Mouse (Mus musculus) embryonic facial prominence, embryonic 11.5 days (tissue): Measurements from ENCODE around the gene Mynn. TPM values are rescaled to one million over a fixed set of nuclear protein-coding genes. Genes with fewer than 3 reads are reported as not detected.
"Not testable (repeated sequence)": the region's sequence is repeated elsewhere in the genome, so short reads cannot be mapped to it uniquely, and the experiment has no call there.

Experiments used
- ATAC-seq: fragments of 200-750 bp; cut with Nextera tagmentation; replicated peaks from 2 replicates; pipeline ENCODE4 v1.8.0; 2017; ENCODE audit warnings: low read depth; ENCODE audit not compliant: insufficient number of reproducible peaks, low FRiP score, low TSS enrichment
- DNase-seq: peaks from one replicate; pipeline ENCODE4 v3.0.0-alpha.2; 2015; ENCODE audit warnings: low spot score
- H3K27ac ChIP-seq: fragments of 300-500 bp; sonication (generic); replicated peaks from 2 replicates; pipeline ENCODE4 v1.5.1; 2014; ENCODE audit warnings: mild to moderate bottlenecking, low read depth, low read length, control low read depth
- H3K27me3 ChIP-seq: fragments of 300-500 bp; sonication (generic); 2 replicates; pipeline ENCODE4 v1.6.1; 2014; ENCODE audit warnings: mild to moderate bottlenecking, low read length, moderate library complexity, mixed read lengths; ENCODE audit not compliant: control insufficient read depth, insufficient read depth
- H3K36me3 ChIP-seq: fragments of 300-500 bp; sonication (generic); replicated peaks from 2 replicates; pipeline ENCODE4 v1.6.1; 2014; ENCODE audit warnings: low read depth, mild to moderate bottlenecking, low read length, moderate library complexity, mixed read lengths; ENCODE audit not compliant: control insufficient read depth, insufficient read depth
- H3K4me1 ChIP-seq: fragments of 300-500 bp; sonication (generic); 2 replicates; pipeline ENCODE4 v1.6.1; 2014; ENCODE audit warnings: low read length, mixed read lengths; ENCODE audit not compliant: control insufficient read depth, insufficient read depth
- H3K4me2 ChIP-seq: fragments of 300-500 bp; sonication (generic); 2 replicates; pipeline ENCODE4 v1.6.1; 2014; ENCODE audit warnings: low read depth, mild to moderate bottlenecking, control low read depth, low read length, moderate library complexity
- H3K4me3 ChIP-seq: fragments of 300-500 bp; sonication (generic); 2 replicates; pipeline ENCODE4 v1.5.1; 2014; ENCODE audit warnings: low read depth, low read length, control low read depth
- H3K9ac ChIP-seq: fragments of 300-500 bp; sonication (generic); replicated peaks from 2 replicates; pipeline ENCODE4 v1.6.1; 2014; ENCODE audit warnings: mild to moderate bottlenecking, control low read depth, low read length
- H3K9me3 ChIP-seq: fragments of 300-500 bp; sonication (generic); replicated peaks from 2 replicates; pipeline ENCODE4 v1.6.1; 2016; ENCODE audit warnings: mild to moderate bottlenecking, low read length, inconsistent platforms, mixed read lengths; ENCODE audit not compliant: control insufficient read depth
- WGBS: fragments of 180-500 bp; shearing (Covaris S2); extraction: QIAGEN DNeasy Blood & Tissue Kit; methylation state at CpG from one replicate; pipeline ENCODE4 v1.1.7; 2014; 5-methylcytosine and 5-hydroxymethylcytosine counted together
- polyA plus RNA-seq: library from polyadenylated mRNA; unstranded; fragments of >200 nt; fragmentation: Nextera tagmentation; extraction: Ambion mirVana; gene quantifications from 2 replicates; pipeline ENCODE4 v1.2.1, GENCODE M21; 2014

Mynn gene
- 38.7 and 41.6 TPM in 2 replicates for polyA plus RNA-seq

GRCm38 (mm10) chr3:30602065-30602739, at the start of gene Mynn:
Mynn (plus strand) TSS chr3:30602065.
- H3K4me2 ChIP-seq, result peak within 1 kb of the TSS; percentile 86
- no peaks in the 10 kb centered on the region for H3K9me3 ChIP-seq
- peak; percentile 97 for DNase-seq
- no peaks in the 10 kb centered on the region for H3K36me3 ChIP-seq
- H3K4me3 ChIP-seq, result peak within 1 kb of the TSS; percentile 83
- peaks cover 2% of the 10 kb centered on the region; the same call in 1 of the 2 replicates for H3K27me3 ChIP-seq
- peak; percentile 93 for ATAC-seq
- peak within 1 kb of the TSS; percentile 66 for H3K27ac ChIP-seq
- WGBS, result under 1% methylated on average over 38 of the region's 40 CpGs
- H3K9ac ChIP-seq, result peak within 1 kb of the TSS; percentile 82
- no peaks in the 10 kb centered on the region for H3K4me1 ChIP-seq

- no peaks in the 10 kb centered on the region for H3K4me1 ChIP-seq
- H3K27ac ChIP-seq, result no peak overlapping the region
- ATAC-seq (no peak), DNase-seq (no peak)
- 67% methylated on average over 6 of the region's 6 CpGs for WGBS
- H3K4me2 ChIP-seq, result no peak overlapping the region
- no peak overlapping the region for H3K4me3 ChIP-seq
- no peaks in the 10 kb centered on the region for H3K27me3 ChIP-seq
- H3K36me3 ChIP-seq, result no peaks in the 10 kb centered on the region
- H3K9me3 ChIP-seq, result no peaks in the 10 kb centered on the region
- no peak overlapping the region for H3K9ac ChIP-seq
Measured at GRCm38 (mm10) chr3:30553741-30554140, 48.1 kb upstream of the Mynn start.

- WGBS, result 52% methylated on average over 6 of the region's 6 CpGs
- no peaks in the 10 kb centered on the region for H3K36me3 ChIP-seq
- no peaks in the 10 kb centered on the region for H3K4me1 ChIP-seq
- no peak for ATAC-seq
- H3K9ac ChIP-seq, result no peak overlapping the region
- H3K4me3 ChIP-seq, result no peak overlapping the region
- no peaks in the 10 kb centered on the region for H3K27me3 ChIP-seq
- DNase-seq, result peak; percentile 34
- no peak overlapping the region for H3K4me2 ChIP-seq
- H3K27ac ChIP-seq, result no peak overlapping the region
- no peaks in the 10 kb centered on the region for H3K9me3 ChIP-seq
Measured at GRCm38 (mm10) chr3:30560677-30561314, 41.1 kb upstream of the Mynn start.

GRCm38 (mm10) chr3:30566333-30566732, 35.5 kb upstream of the Mynn start:
- not testable (repeated sequence) for H3K4me1 ChIP-seq, H3K9me3 ChIP-seq, H3K4me2 ChIP-seq, DNase-seq, H3K4me3 ChIP-seq, H3K27me3 ChIP-seq, ATAC-seq, H3K36me3 ChIP-seq, H3K27ac ChIP-seq, H3K9ac ChIP-seq
- no CpG with 5 or more reads among the region's 2 CpGs for WGBS

- H3K4me2 ChIP-seq, result no peak overlapping the region
- H3K4me1 ChIP-seq, result no peaks in the 10 kb centered on the region
- no peaks in the 10 kb centered on the region for H3K27me3 ChIP-seq
- no peaks in the 10 kb centered on the region for H3K9me3 ChIP-seq
- WGBS, result 13% methylated on average over 2 of the region's 2 CpGs
- no peak overlapping the region for H3K9ac ChIP-seq
- DNase-seq (no peak), ATAC-seq (no peak)
- H3K36me3 ChIP-seq, result no peaks in the 10 kb centered on the region
- H3K27ac ChIP-seq, result no peak overlapping the region
- no peak overlapping the region for H3K4me3 ChIP-seq
Measured at GRCm38 (mm10) chr3:30573549-30573948, 28.3 kb upstream of the Mynn start.

- Histone ChIP-seq H3K9me3 (no peaks in the 10 kb centered on the region), H3K27me3 (no peaks in the 10 kb centered on the region), H3K4me3 (no peak overlapping the region), H3K9ac (no peak overlapping the region), H3K27ac (no peak overlapping the region), H3K4me2 (no peak overlapping the region), H3K4me1 (no peaks in the 10 kb centered on the region), H3K36me3 (no peaks in the 10 kb centered on the region)
- ATAC-seq (no peak), DNase-seq (no peak)
- WGBS, result 85% methylated on average over 6 of the region's 6 CpGs
Measured at GRCm38 (mm10) chr3:30588865-30589264, 13.0 kb upstream of the Mynn start.

GRCm38 (mm10) chr3:30592418-30592853, 9.4 kb upstream of the Mynn start:
- Histone ChIP-seq H3K4me2 (no peak overlapping the region), H3K27ac (no peak overlapping the region), H3K27me3 (no peaks in the 10 kb centered on the region), H3K36me3 (no peaks in the 10 kb centered on the region), H3K9me3 (no peaks in the 10 kb centered on the region), H3K9ac (no peak overlapping the region), H3K4me1 (no peaks in the 10 kb centered on the region), H3K4me3 (no peak overlapping the region)
- WGBS, result 2% methylated on average over 2 of the region's 2 CpGs
- peak; percentile 87 for DNase-seq
- peak; percentile 57 for ATAC-seq
